Mouse (Mus musculus) intestine, embryonic 16.5 days (tissue): ENCODE data around the gene Mcpt2. TPM values are rescaled to one million over a fixed set of nuclear protein-coding genes. Genes with fewer than 3 reads are reported as not detected.
"Not testable (repeated sequence)": the region's sequence is repeated elsewhere in the genome, so short reads cannot be mapped to it uniquely, and the experiment has no call there.

ENCODE experiments used
- ATAC-seq: fragments of 200-750 bp; cut with Nextera tagmentation; 2 replicates; pipeline ENCODE4 v1.8.0; 2017; ENCODE audit warnings: moderate TSS enrichment, moderate library complexity
- H3K27ac ChIP-seq: fragments of 300-500 bp; sonication (generic); 2 replicates; pipeline ENCODE4 v1.5.1; 2014; ENCODE audit warnings: mild to moderate bottlenecking, low read length
- H3K27me3 ChIP-seq: fragments of 300-500 bp; sonication (generic); replicated peaks from 2 replicates; pipeline ENCODE4 v1.6.1; 2014; ENCODE audit warnings: low read length, control low read depth, mixed read lengths; ENCODE audit not compliant: control insufficient read depth, insufficient read depth
- H3K36me3 ChIP-seq: fragments of 300-500 bp; sonication (generic); 2 replicates; pipeline ENCODE4 v1.6.1; 2014; ENCODE audit warnings: low read length, control low read depth; ENCODE audit not compliant: control insufficient read depth, insufficient read depth
- H3K4me1 ChIP-seq: fragments of 300-500 bp; sonication (generic); 2 replicates; pipeline ENCODE4 v1.6.1; 2014; ENCODE audit warnings: low read length, control low read depth, mixed read lengths; ENCODE audit not compliant: control insufficient read depth, insufficient read depth
- H3K4me2 ChIP-seq: fragments of 300-500 bp; sonication (generic); 2 replicates; pipeline ENCODE4 v1.6.1; 2014; ENCODE audit warnings: low read depth, low read length, control low read depth
- H3K4me3 ChIP-seq: fragments of 300-500 bp; sonication (generic); 2 replicates; pipeline ENCODE4 v1.5.1; 2014; ENCODE audit warnings: mild to moderate bottlenecking, low read length
- H3K9ac ChIP-seq: fragments of 300-500 bp; sonication (generic); 2 replicates; pipeline ENCODE4 v1.6.1; 2014; ENCODE audit warnings: low read depth, low read length
- H3K9me3 ChIP-seq: fragments of 300-500 bp; sonication (generic); 2 replicates; pipeline ENCODE4 v1.6.1; 2016; ENCODE audit warnings: low read length, control low read depth; ENCODE audit not compliant: control insufficient read depth
- WGBS: fragments of 180-500 bp; shearing (Covaris S2); extraction: QIAGEN DNeasy Blood & Tissue Kit; methylation state at CpG from one replicate; pipeline ENCODE4 v1.1.7; 2014; 5-methylcytosine and 5-hydroxymethylcytosine counted together
- polyA plus RNA-seq: library from polyadenylated mRNA; unstranded; fragments of >200 nt; fragmentation: Nextera tagmentation; extraction: Ambion mirVana; gene quantifications from 2 replicates; pipeline ENCODE4 v1.2.1, GENCODE M21; 2015

Mcpt2 gene
- 0.37 and 0.55 TPM in 2 replicates for polyA plus RNA-seq

DNA sequence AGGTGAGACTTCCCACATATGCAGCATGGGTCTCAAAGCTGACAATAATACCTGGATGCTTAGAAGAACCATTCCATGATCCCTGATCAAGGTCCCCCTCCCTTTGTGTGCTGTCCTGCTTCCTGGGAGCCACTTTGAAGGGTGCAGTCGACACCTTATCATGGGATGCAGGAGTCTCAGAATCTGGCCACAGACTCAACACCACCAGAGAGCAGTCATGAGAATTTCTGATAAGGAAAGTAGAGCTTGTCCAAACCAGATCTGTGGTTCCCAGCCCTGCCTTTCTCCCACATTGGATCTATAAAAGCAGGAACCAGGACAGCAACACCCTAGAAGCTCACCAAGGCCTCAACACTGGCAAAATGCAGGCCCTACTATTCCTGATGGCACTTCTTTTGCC, at the start of gene Mcpt2:
Gene Mcpt2, plus strand, starts transcription at position 250 of the 400 bp plus-strand sequence.
- whole genome bisulfite sequencing = 67% methylated on average over 1 of the region's 1 CpGs
- H3K4me1 ChIP-seq, H3K27ac ChIP-seq, H3K9ac ChIP-seq, H3K4me3 ChIP-seq, H3K27me3 ChIP-seq, H3K9me3 ChIP-seq, ATAC-seq, H3K36me3 ChIP-seq, H3K4me2 ChIP-seq: not testable (repeated sequence)

- H3K27ac ChIP-seq = no peak overlapping the region
- H3K9ac ChIP-seq = no peak overlapping the region
- H3K36me3 ChIP-seq = no peaks in the 10 kb centered on the region
- no peaks in the 10 kb centered on the region for H3K4me1 ChIP-seq
- 66% methylated on average over 3 of the region's 3 CpGs for WGBS
- no peak for ATAC-seq
- H3K9me3 ChIP-seq = no peaks in the 10 kb centered on the region
- no peaks in the 10 kb centered on the region for H3K27me3 ChIP-seq
- no peak overlapping the region for H3K4me2 ChIP-seq
- H3K4me3 ChIP-seq = no peak overlapping the region
Observed at GRCm38 (mm10) chr14:56013147-56013546, 28.7 kb upstream of the Mcpt2 start.

DNA sequence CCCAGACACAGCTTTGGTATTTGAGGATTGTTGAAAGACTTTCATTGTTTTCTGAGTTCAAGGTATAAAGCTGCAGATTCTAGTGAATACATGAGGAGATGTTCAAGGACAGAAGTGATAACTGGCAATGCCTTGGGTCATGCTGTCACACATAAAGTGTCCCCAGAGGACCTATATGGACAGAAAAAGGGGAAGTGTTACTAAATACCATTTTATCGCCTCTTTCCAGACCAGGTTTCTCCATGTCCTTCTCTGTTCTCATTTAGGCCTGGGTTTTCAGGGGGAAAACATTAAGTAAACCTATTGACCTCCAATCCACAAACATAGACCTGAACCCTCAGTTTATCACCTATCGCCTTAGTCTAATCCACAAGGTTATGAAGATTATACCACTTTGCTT, 27.9 kb upstream of the Mcpt2 start:
- 93% methylated on average over 2 of the region's 2 CpGs for WGBS
- Histone ChIP-seq H3K4me1 (no peaks in the 10 kb centered on the region), H3K9me3 (no peaks in the 10 kb centered on the region), H3K9ac (no peak overlapping the region), H3K4me3 (no peak overlapping the region), H3K27ac (no peak overlapping the region), H3K27me3 (no peaks in the 10 kb centered on the region), H3K4me2 (no peak overlapping the region), H3K36me3 (no peaks in the 10 kb centered on the region)
- no peak for ATAC-seq

DNA sequence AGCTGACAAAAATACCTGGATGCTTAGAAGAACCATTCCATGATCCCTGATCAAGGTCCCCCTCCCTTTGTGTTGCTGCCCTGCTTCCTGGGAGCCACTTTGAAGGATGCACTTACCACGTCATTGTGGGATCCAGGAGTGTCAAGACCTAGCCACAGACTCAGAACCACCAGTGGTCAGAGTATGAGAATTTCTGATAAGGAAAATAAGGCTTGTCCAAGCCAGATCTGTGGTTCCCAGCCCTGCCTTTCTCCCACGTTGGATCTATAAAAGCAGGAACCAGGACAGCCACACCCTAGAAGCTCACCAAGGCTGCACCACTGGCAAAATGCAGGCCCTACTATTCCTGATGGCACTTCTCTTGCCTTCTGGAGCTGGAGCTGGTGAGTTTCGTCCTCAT, 24.2 kb upstream of the Mcpt2 start, which contains the start of gene Mcpt1:
Gene Mcpt1, plus strand, starts transcription at position 301 of the 400 bp plus-strand sequence.
- not testable (repeated sequence) for ATAC-seq, H3K4me2 ChIP-seq, H3K9ac ChIP-seq, H3K27ac ChIP-seq, H3K4me3 ChIP-seq, H3K27me3 ChIP-seq, H3K36me3 ChIP-seq, H3K4me1 ChIP-seq, H3K9me3 ChIP-seq
- 69% methylated on average over 3 of the region's 3 CpGs for WGBS

DNA sequence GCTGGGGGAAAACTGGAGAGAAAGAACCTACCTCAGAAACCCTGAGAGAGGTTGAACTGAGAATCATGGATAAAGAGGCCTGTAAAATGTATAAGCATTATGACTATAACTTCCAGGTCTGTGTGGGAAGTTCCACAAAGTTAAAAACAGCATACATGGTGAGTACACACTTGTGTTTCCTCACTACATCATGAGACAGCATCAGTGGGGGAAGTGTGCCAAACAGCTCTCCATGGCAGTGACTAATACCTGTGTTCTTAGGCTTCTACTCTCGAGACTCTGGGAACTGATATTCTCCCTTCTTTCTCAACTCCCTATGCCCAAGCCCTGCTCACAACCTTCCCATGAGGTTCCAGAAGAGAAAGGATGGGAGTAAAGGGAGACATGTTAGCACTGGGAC, 22.4 kb upstream of the Mcpt2 start:
- Histone ChIP-seq H3K27me3 (no peaks in the 10 kb centered on the region), H3K4me2 (no peak overlapping the region), H3K9me3 (no peaks in the 10 kb centered on the region), H3K27ac (no peak overlapping the region), H3K4me3 (no peak overlapping the region), H3K4me1 (no peaks in the 10 kb centered on the region), H3K9ac (no peak overlapping the region), H3K36me3 (no peaks in the 10 kb centered on the region)
- 67% methylated on average over 1 of the region's 1 CpGs for WGBS
- ATAC-seq = no peak

DNA sequence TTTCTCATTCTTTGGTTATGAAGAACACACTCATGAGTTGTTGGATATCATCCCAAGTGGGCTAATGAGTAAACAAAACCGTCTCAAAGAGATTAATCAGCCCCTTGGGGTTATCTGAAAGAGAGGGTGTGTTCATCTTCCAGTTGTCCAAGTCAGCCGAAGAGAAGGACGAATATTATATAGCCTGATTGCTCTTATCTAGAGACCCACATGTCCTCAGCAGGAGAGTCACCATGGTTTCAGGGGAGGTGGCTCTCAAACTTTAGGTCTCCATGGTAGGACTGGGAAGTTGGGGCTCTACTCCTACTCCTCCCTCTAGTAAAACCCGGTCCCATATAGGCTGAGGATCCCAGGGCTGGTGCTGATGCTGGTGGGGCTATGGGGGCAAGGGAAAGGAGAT, 20.5 kb upstream of the Mcpt2 start:
- not testable (repeated sequence) for H3K9ac ChIP-seq, H3K9me3 ChIP-seq, ATAC-seq, H3K4me1 ChIP-seq, H3K36me3 ChIP-seq, H3K27me3 ChIP-seq, H3K4me3 ChIP-seq, H3K4me2 ChIP-seq, H3K27ac ChIP-seq
- WGBS = 65% methylated on average over 4 of the region's 4 CpGs

- H3K36me3 ChIP-seq, H3K4me1 ChIP-seq, H3K4me2 ChIP-seq, ATAC-seq, H3K9me3 ChIP-seq, H3K27ac ChIP-seq, H3K27me3 ChIP-seq, H3K9ac ChIP-seq, H3K4me3 ChIP-seq: not testable (repeated sequence)
- 82% methylated on average over 3 of the region's 3 CpGs for WGBS
Observed at GRCm38 (mm10) chr14:56030395-56030794, 11.4 kb upstream of the Mcpt2 start, which contains the start of gene Mcpt9. Mcpt9 (minus strand) TSS chr14:56030495.

GRCm38 (mm10) chr14:56034433-56034832, 7.4 kb upstream of the Mcpt2 start:
- Histone ChIP-seq H3K27me3 (no peaks in the 10 kb centered on the region), H3K4me2 (no peak overlapping the region), H3K4me3 (no peak overlapping the region), H3K9me3 (no peaks in the 10 kb centered on the region), H3K9ac (no peak overlapping the region), H3K27ac (no peak overlapping the region), H3K4me1 (no peaks in the 10 kb centered on the region), H3K36me3 (no peaks in the 10 kb centered on the region)
- ATAC-seq = peak; percentile 64
- WGBS = 52% methylated on average over 2 of the region's 2 CpGs

- no peak overlapping the region for H3K4me2 ChIP-seq
- H3K4me1 ChIP-seq = no peaks in the 10 kb centered on the region
- H3K9ac ChIP-seq = no peak overlapping the region
- no peaks in the 10 kb centered on the region for H3K36me3 ChIP-seq
- H3K9me3 ChIP-seq = no peaks in the 10 kb centered on the region
- no peak overlapping the region for H3K27ac ChIP-seq
- no peak overlapping the region for H3K4me3 ChIP-seq
- ATAC-seq = no peak
- no peaks in the 10 kb centered on the region for H3K27me3 ChIP-seq
- WGBS = 72% methylated on average over 3 of the region's 3 CpGs
Observed at GRCm38 (mm10) chr14:56055408-56055807, 13.6 kb downstream of the Mcpt2 start.

DNA sequence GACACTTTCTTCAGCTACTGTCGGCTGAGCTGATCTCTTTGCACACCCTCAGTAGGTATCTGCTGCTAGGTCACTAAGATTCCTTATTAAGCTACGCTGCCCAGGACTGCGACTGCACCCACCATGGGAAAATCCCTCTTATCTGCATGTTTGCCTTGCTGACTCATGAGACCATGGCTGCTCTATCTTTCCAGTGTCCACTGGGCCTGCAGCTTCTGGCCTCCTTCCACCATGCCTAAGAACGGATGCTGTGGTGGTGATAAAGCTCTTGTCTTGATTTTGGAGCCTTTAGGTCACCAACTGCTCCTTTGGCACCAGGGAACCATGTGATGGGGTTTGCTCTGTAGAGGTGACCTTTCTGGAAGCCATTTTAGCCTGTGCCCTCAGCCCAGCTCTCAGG, 15.9 kb downstream of the Mcpt2 start:
- ATAC-seq = no peak
- H3K9ac ChIP-seq = no peak overlapping the region
- no peaks in the 10 kb centered on the region for H3K27me3 ChIP-seq
- no peak overlapping the region for H3K4me2 ChIP-seq
- H3K4me3 ChIP-seq = no peak overlapping the region
- H3K27ac ChIP-seq = no peak overlapping the region
- no peaks in the 10 kb centered on the region for H3K9me3 ChIP-seq
- no peaks in the 10 kb centered on the region for H3K36me3 ChIP-seq
- H3K4me1 ChIP-seq = no peaks in the 10 kb centered on the region
- WGBS = 57% methylated on average over 4 of the region's 4 CpGs
